Mouse (Mus musculus) neural tube, embryonic 15.5 days (tissue): Measurements from ENCODE around the gene 5031439G07Rik. TPM values are rescaled to one million over a fixed set of nuclear protein-coding genes. Genes with fewer than 3 reads are reported as not detected.

ENCODE experiments used
- ATAC-seq: fragments of 200-750 bp; cut with Nextera tagmentation; 2 replicates; pipeline ENCODE4 v1.8.0; 2017; ENCODE audit warnings: mild to moderate bottlenecking, moderate TSS enrichment, moderate library complexity; ENCODE audit not compliant: low FRiP score
- H3K27ac ChIP-seq: fragments of 300-500 bp; sonication (generic); replicated peaks from 2 replicates; pipeline ENCODE4 v1.5.1; 2015; ENCODE audit warnings: mild to moderate bottlenecking, inconsistent platforms
- H3K27me3 ChIP-seq: fragments of 300-500 bp; sonication (generic); replicated peaks from 2 replicates; pipeline ENCODE4 v1.6.1; 2015; ENCODE audit warnings: inconsistent platforms
- H3K36me3 ChIP-seq: fragments of 300-500 bp; sonication (generic); 2 replicates; pipeline ENCODE4 v1.6.1; 2015; ENCODE audit warnings: inconsistent platforms
- H3K4me1 ChIP-seq: fragments of 300-500 bp; sonication (generic); 2 replicates; pipeline ENCODE4 v1.6.1; 2015; ENCODE audit warnings: inconsistent platforms
- H3K4me2 ChIP-seq: fragments of 300-500 bp; sonication (generic); 2 replicates; pipeline ENCODE4 v1.6.1; 2015; ENCODE audit warnings: inconsistent platforms, mild to moderate bottlenecking, moderate library complexity
- H3K4me3 ChIP-seq: fragments of 300-500 bp; sonication (generic); replicated peaks from 2 replicates; pipeline ENCODE4 v1.5.1; 2015; ENCODE audit warnings: mild to moderate bottlenecking, inconsistent platforms
- H3K9ac ChIP-seq: fragments of 300-500 bp; sonication (generic); replicated peaks from 2 replicates; pipeline ENCODE4 v1.6.1; 2015; ENCODE audit warnings: mild to moderate bottlenecking, inconsistent platforms
- H3K9me3 ChIP-seq: fragments of 300-500 bp; sonication (generic); replicated peaks from 2 replicates; pipeline ENCODE4 v1.6.1; 2016; ENCODE audit warnings: inconsistent platforms
- WGBS: fragments of 180-500 bp; shearing (Covaris S2); methylation state at CpG from one replicate; pipeline ENCODE4 v1.1.7; 2015; ENCODE audit warnings: mixed read lengths; 5-methylcytosine and 5-hydroxymethylcytosine counted together
- polyA plus RNA-seq: library from polyadenylated mRNA; unstranded; fragments of >200 nt; fragmentation: Nextera tagmentation; extraction: Ambion mirVana; gene quantifications from 2 replicates; pipeline ENCODE4 v1.2.1, GENCODE M21; 2015

Gene 5031439G07Rik
- polyA plus RNA-seq, 1 experiment from 2014 or later, result 24.9 TPM

DNA sequence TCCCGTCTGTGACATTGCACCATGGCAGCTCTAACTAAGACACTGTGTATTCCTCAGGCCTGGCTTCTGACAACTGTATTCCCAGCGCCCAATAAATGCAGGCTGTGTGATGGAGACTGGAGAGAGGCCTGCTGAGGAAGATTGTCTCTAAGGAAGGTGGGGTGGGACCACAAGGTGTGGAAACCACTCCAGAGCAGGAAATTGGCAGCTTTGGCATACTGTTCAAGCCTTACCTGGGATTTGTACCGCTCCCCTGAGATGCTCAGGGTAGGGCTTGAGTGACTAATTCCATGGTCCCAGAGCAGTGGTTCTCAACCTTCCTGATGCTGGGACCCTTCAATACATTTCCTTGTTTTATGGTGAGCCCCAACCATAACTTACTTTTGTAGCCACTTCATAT lies 747 bp upstream of the 5031439G07Rik start:
- 76% methylated on average over 3 of the region's 3 CpGs for WGBS
- H3K9ac ChIP-seq, result no peak overlapping the region
- H3K4me3 ChIP-seq, result no peak overlapping the region
- no peaks in the 10 kb centered on the region for H3K27me3 ChIP-seq
- H3K36me3 ChIP-seq, result no peaks in the 10 kb centered on the region
- ATAC-seq, result no peak
- H3K9me3 ChIP-seq, result no peaks in the 10 kb centered on the region
- peaks cover 38% of the 10 kb centered on the region for H3K4me1 ChIP-seq
- H3K27ac ChIP-seq, result no peak overlapping the region
- H3K4me2 ChIP-seq, result no peak overlapping the region

DNA sequence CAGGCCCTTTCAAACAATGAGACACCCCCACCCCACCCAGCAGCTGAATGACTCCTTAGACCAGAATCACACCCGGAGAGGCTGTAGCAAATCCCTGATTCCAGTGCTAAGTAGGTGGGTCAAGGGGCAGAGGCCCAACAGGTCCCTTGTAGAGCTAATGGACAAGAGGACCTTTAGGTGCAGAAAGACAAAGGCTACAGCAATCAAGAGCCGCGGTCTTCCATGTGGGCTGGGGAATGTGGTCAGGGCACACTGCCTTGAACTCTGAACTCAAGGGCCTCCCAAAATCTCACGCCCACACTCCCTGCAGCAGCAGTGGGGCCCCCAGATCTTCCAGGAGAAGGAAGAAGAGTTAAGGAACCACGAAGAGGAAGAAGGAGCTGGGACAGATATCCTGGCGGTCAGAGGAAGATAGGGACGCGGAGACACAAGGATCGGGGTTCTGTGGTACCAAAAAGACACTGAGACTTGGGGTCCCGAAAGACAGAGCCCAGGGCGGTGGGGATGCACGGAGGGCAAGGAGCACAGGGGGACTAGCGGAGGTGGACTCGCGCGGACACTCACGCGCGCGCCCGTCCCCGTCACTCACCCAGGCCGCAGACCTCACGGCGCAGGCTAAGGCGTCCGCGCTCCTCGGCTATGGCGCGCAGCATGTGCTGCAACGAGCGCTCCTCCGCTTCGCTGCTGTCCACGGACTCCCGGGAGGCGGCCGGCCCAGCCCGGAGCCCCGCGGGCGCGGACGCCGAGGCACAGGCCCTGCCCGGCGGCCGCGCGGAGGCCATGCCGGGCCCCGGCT lies 1.1 kb downstream of the 5031439G07Rik start:
- ATAC-seq, result peak; percentile 71
- H3K9ac ChIP-seq, result peak overlapping the region; percentile 97
- H3K36me3 ChIP-seq, result no peaks in the 10 kb centered on the region
- H3K4me2 ChIP-seq, result peak overlapping the region; percentile 71
- H3K4me3 ChIP-seq, result peak overlapping the region; percentile 84
- under 1% methylated on average over 53 of the region's 53 CpGs for WGBS
- H3K4me1 ChIP-seq, result peaks cover 54% of the 10 kb centered on the region
- H3K9me3 ChIP-seq, result no peaks in the 10 kb centered on the region
- H3K27me3 ChIP-seq, result no peaks in the 10 kb centered on the region
- H3K27ac ChIP-seq, result peak overlapping the region; percentile 87

GRCm38 (mm10) chr15:84986171-84987019 lies 2.0 kb downstream of the 5031439G07Rik start:
- peaks cover 59% of the 10 kb centered on the region for H3K4me1 ChIP-seq

DNA sequence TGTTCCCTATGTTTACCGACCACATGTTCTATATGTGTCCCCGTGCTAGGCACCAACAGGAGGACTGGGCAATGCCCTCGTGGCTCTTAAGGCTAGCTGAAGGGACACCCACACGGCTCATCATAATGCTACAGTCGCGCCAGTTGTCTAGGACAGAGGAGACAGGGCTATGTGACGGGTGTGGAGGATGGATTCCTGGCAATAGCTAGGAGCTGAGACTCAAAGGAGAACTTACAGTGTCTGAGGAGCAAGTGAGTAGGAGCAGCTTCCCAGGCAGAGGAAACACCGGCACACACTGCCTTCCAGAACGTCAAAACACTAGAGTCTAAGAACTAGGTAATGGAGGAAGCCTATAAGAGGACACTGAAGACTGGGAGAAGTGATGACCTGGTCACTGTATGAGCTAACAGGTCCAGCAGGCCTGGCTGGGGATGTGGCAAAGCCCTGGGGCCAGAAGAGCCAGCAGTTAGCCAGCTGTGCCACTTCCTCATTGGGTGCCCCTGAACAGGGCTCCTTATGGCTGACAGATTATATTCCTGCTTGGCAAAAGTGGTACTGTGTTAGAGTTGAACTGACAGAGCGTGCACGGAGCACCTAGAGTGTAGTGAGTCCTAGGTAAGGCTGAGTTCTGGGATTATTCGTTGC lies 2.7 kb downstream of the 5031439G07Rik start:
- Histone ChIP-seq H3K36me3 (no peaks in the 10 kb centered on the region), H3K27me3 (no peaks in the 10 kb centered on the region), H3K4me1 (peaks cover 59% of the 10 kb centered on the region), H3K9me3 (no peaks in the 10 kb centered on the region), H3K27ac (no peak overlapping the region), H3K4me2 (peak overlapping the region; percentile 71), H3K4me3 (peak overlapping the region; percentile 84; the same call in 1 of the 2 replicates), H3K9ac (no peak overlapping the region; the same call in 1 of the 2 replicates)
- no peak for ATAC-seq
- WGBS, result 81% methylated on average over 12 of the region's 12 CpGs

More at GRCm38 (mm10) chr15:84986171-84987019, 2.0 kb downstream of the 5031439G07Rik start:
- Histone ChIP-seq H3K36me3 (no peaks in the 10 kb centered on the region), H3K4me2 (peak overlapping the region; percentile 71), H3K27me3 (no peaks in the 10 kb centered on the region), H3K4me3 (peak overlapping the region; percentile 84), H3K27ac (peak overlapping the region; percentile 87), H3K9ac (peak overlapping the region; percentile 97), H3K9me3 (no peaks in the 10 kb centered on the region)
- no peak for ATAC-seq
- 65% methylated on average over 4 of the region's 4 CpGs for WGBS

GRCm38 (mm10) chr15:84983721-84984120 lies 4.6 kb downstream of the 5031439G07Rik start:
- Histone ChIP-seq H3K9me3 (no peaks in the 10 kb centered on the region), H3K27me3 (no peaks in the 10 kb centered on the region), H3K4me3 (no peak overlapping the region), H3K4me1 (peaks cover 51% of the 10 kb centered on the region), H3K4me2 (no peak overlapping the region), H3K36me3 (no peaks in the 10 kb centered on the region), H3K27ac (no peak overlapping the region), H3K9ac (no peak overlapping the region)
- 91% methylated on average over 7 of the region's 7 CpGs for WGBS
- ATAC-seq, result no peak

- no peak overlapping the region for H3K9ac ChIP-seq
- WGBS, result 93% methylated on average over 3 of the region's 3 CpGs
Measured at GRCm38 (mm10) chr15:84982888-84983287, 5.5 kb downstream of the 5031439G07Rik start.

DNA sequence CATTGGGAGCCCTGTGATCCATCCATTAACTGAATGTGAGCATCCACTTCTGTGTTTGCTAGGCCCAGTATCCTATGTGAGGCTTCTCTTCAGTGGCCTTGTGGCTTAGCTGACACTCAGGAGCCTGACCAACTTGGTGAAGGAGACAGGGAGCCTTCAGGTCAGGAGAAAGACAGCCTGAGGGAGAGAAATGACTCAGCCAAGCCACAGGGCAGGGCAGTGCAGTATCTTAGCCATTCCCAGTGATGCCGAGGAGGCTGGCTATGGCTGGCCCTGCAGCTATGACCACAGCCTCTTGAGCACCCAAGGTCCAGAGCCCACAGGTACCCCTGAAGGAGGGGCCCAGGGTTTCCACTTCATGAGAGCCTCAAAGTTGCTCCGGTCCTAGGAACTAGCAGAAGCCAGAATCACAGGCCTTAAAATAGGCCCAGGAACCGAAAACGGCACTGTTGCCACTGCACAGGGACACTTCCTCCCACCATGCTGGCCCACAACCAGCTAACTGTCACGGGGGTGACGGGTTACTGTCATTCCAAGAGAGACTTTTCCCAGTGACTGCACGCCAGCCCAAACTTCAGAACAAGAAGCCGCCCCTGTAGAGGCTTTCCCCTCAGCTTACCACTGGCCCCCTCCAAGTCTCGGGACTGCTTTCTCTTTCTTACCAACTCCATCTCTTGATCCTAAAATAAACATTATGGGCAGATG lies 6.6 kb downstream of the 5031439G07Rik start:
- H3K4me2 ChIP-seq, result no peak overlapping the region
- H3K27ac ChIP-seq, result no peak overlapping the region
- H3K9me3 ChIP-seq, result no peaks in the 10 kb centered on the region
- no peaks in the 10 kb centered on the region for H3K36me3 ChIP-seq
- peaks cover 44% of the 10 kb centered on the region for H3K4me1 ChIP-seq
- no peak overlapping the region for H3K4me3 ChIP-seq
- WGBS, result 84% methylated on average over 9 of the region's 9 CpGs
- no peaks in the 10 kb centered on the region for H3K27me3 ChIP-seq
- no peak for ATAC-seq
- no peak overlapping the region for H3K9ac ChIP-seq

More at GRCm38 (mm10) chr15:84982888-84983287, 5.5 kb downstream of the 5031439G07Rik start:
- Histone ChIP-seq H3K4me1 (peaks cover 44% of the 10 kb centered on the region), H3K27ac (no peak overlapping the region), H3K4me2 (no peak overlapping the region), H3K9me3 (no peaks in the 10 kb centered on the region), H3K4me3 (no peak overlapping the region), H3K27me3 (no peaks in the 10 kb centered on the region), H3K36me3 (no peaks in the 10 kb centered on the region)
- no peak for ATAC-seq

GRCm38 (mm10) chr15:84975729-84976128 lies 12.6 kb downstream of the 5031439G07Rik start:
- H3K4me3 ChIP-seq, result no peak overlapping the region
- no peaks in the 10 kb centered on the region for H3K9me3 ChIP-seq
- no peak overlapping the region for H3K27ac ChIP-seq
- no peak for ATAC-seq
- H3K4me2 ChIP-seq, result no peak overlapping the region
- H3K4me1 ChIP-seq, result peaks cover 41% of the 10 kb centered on the region
- no peaks in the 10 kb centered on the region for H3K27me3 ChIP-seq
- no peak overlapping the region for H3K9ac ChIP-seq
- no peaks in the 10 kb centered on the region for H3K36me3 ChIP-seq
- 30% methylated on average over 4 of the region's 4 CpGs for WGBS

GRCm38 (mm10) chr15:84973544-84973871 lies 14.8 kb downstream of the 5031439G07Rik start:
- ATAC-seq, result no peak; the same call in 1 of the 2 replicates
- WGBS, result 14% methylated on average over 3 of the region's 3 CpGs
- no peak overlapping the region for H3K9ac ChIP-seq

GRCm38 (mm10) chr15:84972860-84973543 lies 15.3 kb downstream of the 5031439G07Rik start:
- 44% methylated on average over 8 of the region's 8 CpGs for WGBS
- peaks cover 41% of the 10 kb centered on the region for H3K4me1 ChIP-seq
- no peaks in the 10 kb centered on the region for H3K9me3 ChIP-seq
- H3K27ac ChIP-seq, result 0 out of 2 replicates have a peak overlapping the region, but pooled peaks have one; percentile 1
- no peak overlapping the region for H3K4me2 ChIP-seq
- no peaks in the 10 kb centered on the region for H3K27me3 ChIP-seq
- 0 out of 2 replicates have a peak, but pooled peaks cover 5% of the 10 kb centered on the region for H3K36me3 ChIP-seq
- peak; percentile 45; the same call in 1 of the 2 replicates for ATAC-seq
- H3K4me3 ChIP-seq, result no peak overlapping the region
- no peak overlapping the region for H3K9ac ChIP-seq

More at GRCm38 (mm10) chr15:84973544-84973871, 14.8 kb downstream of the 5031439G07Rik start:
- H3K9me3 ChIP-seq, result no peaks in the 10 kb centered on the region
- H3K4me3 ChIP-seq, result no peak overlapping the region
- 0 out of 2 replicates have a peak, but pooled peaks cover 5% of the 10 kb centered on the region for H3K36me3 ChIP-seq
- H3K27me3 ChIP-seq, result no peaks in the 10 kb centered on the region
- H3K4me2 ChIP-seq, result no peak overlapping the region
- H3K4me1 ChIP-seq, result peaks cover 41% of the 10 kb centered on the region
- H3K27ac ChIP-seq, result 0 out of 2 replicates have a peak overlapping the region, but pooled peaks have one; percentile 1
